Mouse (Mus musculus) kidney, adult 2 months (tissue): ENCODE data around the gene Mstn.

ENCODE experiments used
- CTCF ChIP-seq: fragments of 200-500 bp; conservative IDR thresholded peaks from 2 replicates; pipeline ENCODE4 v1.5.1; 2011; ENCODE audit warnings: low read depth, mild to moderate bottlenecking, control low read depth, low read length, moderate library complexity, mixed read lengths; ENCODE audit not compliant: insufficient read depth, insufficient read length
- POLR2A ChIP-seq: fragments of 200-500 bp; IDR thresholded peaks from one replicate; pipeline ENCODE4 v1.6.1; 2011; ENCODE audit warnings: low read depth, low read length, control low read depth

GRCm38 (mm10) chr1:53069726-53070514, 8.5 kb downstream of the Mstn start:
- TF ChIP-seq POLR2A = no peak
- TF ChIP-seq CTCF = no peak
